Mouse (Mus musculus) frontal cortex, postnatal 25 days (tissue): ENCODE measurements at regions not wholly inside any gene's neighbourhood (a gene's known extent, or its start where the extent isn't known, plus 50 kb on each side); places are given as distances from the start of the nearest gene placed in this dataset.
"Not testable (repeated sequence)": the region's sequence is repeated elsewhere in the genome, so short reads cannot be mapped to it uniquely, and the experiment has no call there.

Source experiments
- DNase-seq, 2 experiments: peaks; one replicate each; pipeline ENCODE4 v3.0.0; 2022; ENCODE audit warnings: low spot score in 2 of 2

DNA sequence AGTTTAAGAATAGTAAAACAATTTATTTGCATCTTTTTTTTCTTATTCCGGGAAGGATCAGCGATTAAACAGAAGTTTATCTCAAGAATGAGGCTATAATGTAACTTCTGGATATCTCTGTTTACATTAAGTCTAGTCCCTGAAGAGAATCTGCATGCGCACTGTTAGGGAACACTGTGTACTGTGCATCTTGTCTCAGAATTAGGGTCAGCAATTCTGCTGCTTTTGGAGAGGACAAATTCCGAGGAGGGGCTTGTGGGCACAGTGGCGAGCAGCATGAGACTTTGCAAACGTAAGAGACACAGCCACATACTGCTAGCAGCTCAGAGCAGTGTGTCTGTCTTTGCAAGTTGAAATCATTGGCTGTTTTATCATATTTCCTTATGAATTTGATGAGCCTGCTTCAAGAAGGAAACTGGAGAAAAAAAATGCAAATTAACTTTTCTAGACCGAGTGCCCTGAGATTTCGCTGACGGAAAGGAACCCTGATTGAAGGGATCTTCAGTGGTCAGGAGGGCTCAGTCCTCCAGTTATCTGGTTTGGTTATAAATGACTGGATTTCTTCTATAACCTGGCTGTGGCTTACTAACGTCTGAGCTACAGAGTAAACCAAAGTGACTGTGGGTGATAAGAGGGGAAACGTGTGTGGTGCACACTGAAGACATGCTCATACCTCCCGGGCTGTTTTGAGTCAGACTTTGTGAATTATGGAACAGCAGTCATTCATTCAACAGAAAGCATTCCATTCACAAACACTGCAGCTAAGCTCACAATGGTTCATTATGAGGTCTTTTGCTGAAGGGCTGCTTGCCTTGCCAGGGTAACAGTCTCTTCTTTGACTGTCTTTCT, 305.1 kb downstream of the Ets1 start:
- no peak for DNase-seq

GRCm38 (mm10) chr9:32941768-32942030, 305.7 kb downstream of the Ets1 start:
- DNase-seq, result no peak

DNA sequence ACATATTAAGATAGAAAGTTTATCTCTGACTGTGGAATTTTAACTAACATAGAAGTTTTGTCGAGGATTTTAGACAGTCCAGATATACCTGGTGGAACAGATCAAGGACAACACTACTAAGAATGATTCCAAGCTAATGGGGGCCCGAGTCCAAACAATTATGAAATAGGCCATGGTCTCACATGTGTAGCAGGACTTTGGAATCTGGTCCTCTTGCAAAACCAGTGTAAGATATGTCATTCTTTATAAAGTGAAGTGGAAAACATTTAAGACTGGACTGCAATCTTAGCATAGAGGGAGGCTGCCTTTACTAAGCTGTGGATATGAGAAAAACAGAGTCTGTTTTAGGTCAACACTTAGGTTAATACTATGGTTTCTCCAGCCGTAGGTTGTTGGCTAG, 311.2 kb downstream of the Ets1 start:
- no peak for DNase-seq

DNA sequence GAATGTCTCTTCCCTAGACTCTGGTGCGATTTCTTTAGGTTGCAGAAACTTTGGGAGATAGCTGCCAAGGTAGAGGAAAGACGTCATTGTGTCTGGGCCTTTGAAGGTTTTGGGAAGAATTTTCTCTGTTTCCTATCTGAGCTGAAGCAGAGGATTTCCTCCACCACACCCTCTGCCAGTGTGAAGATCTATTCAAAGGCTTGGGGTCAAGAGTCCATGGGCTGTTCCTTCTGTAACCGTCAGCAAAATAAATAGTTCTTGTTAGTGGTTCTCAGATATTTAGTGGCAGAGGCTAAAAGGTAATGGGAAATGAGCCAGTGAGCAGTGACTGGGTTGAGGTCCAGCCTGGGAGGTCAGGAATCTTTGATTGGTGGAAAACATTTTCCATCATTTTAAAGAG, 313.0 kb downstream of the Ets1 start:
- no peak for DNase-seq

- DNase-seq, result no peak
Measured at GRCm38 (mm10) chr9:32958716-32959115, 322.7 kb downstream of the Ets1 start.

GRCm38 (mm10) chr9:32959468-32959867, 323.4 kb downstream of the Ets1 start:
- DNase-seq, result not testable (repeated sequence)

DNA sequence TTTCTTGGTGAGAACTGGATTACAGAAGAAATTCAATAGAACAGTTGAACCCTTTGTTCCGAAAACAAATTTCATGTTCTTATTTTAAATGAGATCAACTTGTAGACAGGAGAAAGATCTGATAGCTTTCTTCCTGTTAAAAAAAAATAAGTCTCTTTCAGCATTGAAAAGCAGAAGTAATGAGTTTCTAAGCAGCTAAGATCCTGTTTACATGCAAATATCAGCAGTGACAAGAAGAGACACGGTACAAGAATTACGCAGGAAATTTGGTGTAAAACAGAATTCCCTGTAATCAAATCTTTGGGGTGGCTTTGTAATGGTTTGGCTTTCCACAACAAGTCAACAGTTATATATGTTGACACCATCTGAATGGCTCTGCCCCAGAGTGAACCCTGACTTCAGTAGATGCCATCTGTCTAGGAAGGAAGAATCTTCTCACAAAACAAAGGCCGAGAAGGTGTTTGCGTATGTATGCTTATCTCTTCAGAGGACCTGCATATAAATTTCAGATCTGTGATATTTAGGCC, 326.7 kb downstream of the Ets1 start:
- DNase-seq, result no peak

DNA sequence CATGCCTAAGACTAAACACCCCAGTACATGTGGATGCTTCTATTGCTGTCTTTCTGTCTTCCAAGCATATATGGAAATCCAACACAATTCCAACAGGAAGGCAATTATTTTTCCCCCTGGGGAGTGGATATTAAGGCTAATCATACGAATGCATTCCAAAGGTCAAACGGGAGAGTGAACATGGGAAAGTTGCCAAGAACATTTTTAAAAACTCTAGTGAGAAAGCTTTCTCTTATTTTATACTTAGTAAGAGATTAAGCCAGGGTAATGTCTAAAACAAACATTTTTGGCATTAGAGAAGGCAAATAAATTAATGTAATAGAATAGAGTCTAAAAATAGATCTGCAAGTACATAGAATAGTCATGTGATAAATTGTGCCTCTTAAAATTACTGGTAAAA, 332.4 kb downstream of the Ets1 start:
- DNase-seq, result no peak

- DNase-seq, result no peak
Measured at GRCm38 (mm10) chr9:32971421-32971820, 335.4 kb downstream of the Ets1 start.

GRCm38 (mm10) chr9:32971926-32972325, 335.9 kb downstream of the Ets1 start:
- DNase-seq, result no peak

DNA sequence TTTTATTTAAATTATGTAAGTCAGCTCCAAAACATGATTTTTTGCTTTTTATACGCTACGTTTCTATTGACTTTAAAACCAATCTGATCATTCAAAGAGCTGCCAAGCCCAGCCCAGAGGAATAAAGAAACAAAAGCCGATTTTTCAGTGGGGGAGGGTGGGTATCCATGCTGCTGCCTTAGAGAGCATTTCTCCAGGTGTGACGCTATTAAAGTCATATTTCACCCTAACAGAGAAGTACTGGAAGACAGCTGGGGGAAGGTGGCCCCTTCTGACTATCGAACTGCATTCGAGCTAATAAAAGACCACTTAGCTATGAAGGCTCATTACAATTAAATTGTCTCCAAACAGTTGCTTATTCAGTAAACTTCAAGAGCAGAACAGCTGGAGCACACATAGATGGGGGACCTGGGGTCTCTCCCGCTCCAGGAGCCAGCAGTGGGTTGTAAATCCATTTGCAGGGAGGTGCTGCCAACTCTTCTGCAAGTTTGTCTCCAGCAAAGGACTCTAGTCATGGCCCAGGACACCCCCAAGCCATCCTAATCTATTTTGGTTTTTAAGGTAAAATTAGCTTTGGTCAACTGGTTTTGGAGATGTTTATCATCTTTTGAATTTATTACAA, 336.5 kb downstream of the Ets1 start:
- DNase-seq, result no peak

- DNase-seq, result no peak
Measured at GRCm38 (mm10) chr9:32977732-32978131, 341.7 kb downstream of the Ets1 start.

DNA sequence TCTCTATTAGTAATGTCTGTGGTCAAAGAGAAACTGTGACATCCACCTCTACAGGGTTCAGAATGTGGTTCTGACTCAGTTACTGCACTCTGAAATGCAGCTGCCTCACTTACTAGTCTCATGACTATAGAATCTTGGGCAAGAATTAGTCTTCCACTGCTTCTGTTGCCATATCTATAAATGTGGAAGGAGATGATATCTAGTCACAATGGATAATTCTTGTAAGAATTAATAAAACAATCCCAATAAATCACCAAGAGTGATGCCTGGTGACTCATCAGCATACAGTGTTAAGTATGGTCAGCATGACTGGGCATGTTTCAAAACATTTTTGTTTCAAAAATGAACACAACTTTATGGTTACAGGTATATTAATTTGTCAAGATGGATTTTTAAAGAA, 344.8 kb downstream of the Ets1 start:
- DNase-seq, result no peak

GRCm38 (mm10) chr9:32983182-32983581, 347.2 kb downstream of the Ets1 start:
- DNase-seq, result no peak

- DNase-seq, result no peak
Measured at GRCm38 (mm10) chr9:32986836-32987673, 351.0 kb downstream of the Ets1 start.

- DNase-seq, result no peak
Measured at GRCm38 (mm10) chr9:32989006-32989405, 353.0 kb downstream of the Ets1 start.

DNA sequence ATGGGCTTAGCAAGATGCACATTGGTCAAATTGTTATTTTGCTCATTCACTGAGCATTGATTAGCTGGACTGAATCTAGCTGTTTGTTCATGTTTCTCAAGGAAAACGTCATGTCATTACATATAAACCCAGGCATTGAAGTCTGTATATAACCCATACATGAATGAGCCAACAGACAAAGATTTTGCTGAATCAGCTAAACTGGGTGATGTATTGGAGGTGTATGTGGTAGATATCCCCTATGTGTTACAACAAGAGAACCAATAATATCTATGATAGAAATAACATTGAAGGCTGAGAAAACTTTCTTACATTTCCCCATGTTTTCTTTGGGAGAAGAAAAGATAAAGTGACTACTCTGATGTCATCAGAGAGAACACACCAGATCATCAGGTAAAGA, 362.3 kb downstream of the Ets1 start:
- DNase-seq, result no peak

DNA sequence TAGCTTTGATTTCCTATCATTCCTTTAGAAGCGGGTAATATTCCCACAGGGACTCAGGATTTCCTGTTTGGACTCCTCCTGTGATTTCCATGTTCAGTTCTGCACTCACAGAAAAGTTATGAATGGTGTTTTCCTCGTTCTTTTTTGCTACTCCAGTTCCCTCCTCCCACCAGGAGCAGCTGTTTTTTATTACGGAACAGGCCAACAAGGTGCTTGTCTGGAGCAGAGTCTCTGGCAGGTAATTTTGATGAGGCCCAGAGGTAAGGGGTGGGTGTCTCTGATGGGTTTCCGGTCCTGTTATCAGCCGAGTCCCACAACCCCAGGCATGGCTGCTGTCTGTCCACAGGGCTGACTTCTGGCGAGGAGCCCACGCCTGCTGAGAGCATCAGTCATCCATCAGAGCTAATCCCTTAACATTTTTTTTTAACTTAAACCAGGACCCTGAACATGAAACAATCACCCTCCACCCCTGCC, 364.7 kb downstream of the Ets1 start:
- no peak for DNase-seq

GRCm38 (mm10) chr9:33001165-33001949, 365.3 kb downstream of the Ets1 start:
- DNase-seq, result no peak

GRCm38 (mm10) chr9:33003880-33004279, 367.9 kb downstream of the Ets1 start:
- DNase-seq, result no peak

GRCm38 (mm10) chr9:33004536-33004935, 368.5 kb downstream of the Ets1 start:
- DNase-seq, result no peak
